Mouse (Mus musculus) ES-Bruce4 (cell line): ENCODE measurements around the gene Marc1.

Experiments
- CTCF ChIP-seq: IDR thresholded peaks from one replicate; pipeline ENCODE4 v1.8.1; 2011; ENCODE audit warnings: low read depth, low read length
- EP300 ChIP-seq: IDR thresholded peaks from 2 replicates; pipeline ENCODE4 v1.6.1; 2011; ENCODE audit warnings: low read depth, low read length; ENCODE audit not compliant: insufficient read depth

- no peak for TF ChIP-seq EP300
- no peak for TF ChIP-seq CTCF
Observed at GRCm38 (mm10) chr1:184762941-184763340, 48.2 kb downstream of the Marc1 start.
